Mouse (Mus musculus): ENCODE data around the gene Qsox2. TPM values are rescaled to one million over a fixed set of nuclear protein-coding genes. Genes with fewer than 3 reads are reported as not detected.

Qsox2 gene
- polyA plus RNA-seq (2015; fragmentation: Nextera tagmentation; extraction: Ambion mirVana), result 5.1 and 5.2 TPM in 2 replicates

GRCm38 (mm10) chr2:26237290-26237782 lies at the start of gene Qsox2:
TSS of gene Qsox2 (minus strand) at chr2:26237525.
- H3K9ac ChIP-seq, result peak within 1 kb of the TSS; percentile 91
- 0 out of 2 replicates have a peak, but pooled peaks cover 3% of the 10 kb centered on the region for H3K27me3 ChIP-seq
- under 1% methylated on average over 35 of the region's 36 CpGs for WGBS (ENCODE audit: insufficient replicate concordance)
- H3K27ac ChIP-seq (replicated peaks), result peak within 1 kb of the TSS; percentile 83
- peak within 1 kb of the TSS; percentile 92 for H3K4me2 ChIP-seq
- H3K36me3 ChIP-seq (replicated peaks), result no peaks in the 10 kb centered on the region
- peak within 1 kb of the TSS; percentile 90 for H3K4me3 ChIP-seq (replicated peaks)
- no peaks in the 10 kb centered on the region for H3K9me3 ChIP-seq (replicated peaks)
- peaks cover 44% of the 10 kb centered on the region for H3K4me1 ChIP-seq (replicated peaks)
- peak; percentile 87 for ATAC-seq (ENCODE audit: insufficient read depth)

GRCm38 (mm10) chr2:26286391-26286790 lies 49.1 kb upstream of the Qsox2 start:
- ATAC-seq (ENCODE audit: insufficient read depth), result no peak
- Histone ChIP-seq H3K4me1 (replicated peaks) (no peaks in the 10 kb centered on the region), H3K4me3 (replicated peaks) (no peak overlapping the region), H3K27me3 (no peaks in the 10 kb centered on the region), H3K27ac (replicated peaks) (no peak overlapping the region), H3K36me3 (replicated peaks) (no peaks in the 10 kb centered on the region), H3K4me2 (no peak overlapping the region), H3K9ac (no peak overlapping the region), H3K9me3 (replicated peaks) (no peaks in the 10 kb centered on the region)
- WGBS (ENCODE audit: insufficient replicate concordance), result 61% methylated on average over 7 of the region's 7 CpGs

GRCm38 (mm10) chr2:26285804-26286203 lies 48.5 kb upstream of the Qsox2 start:
- Histone ChIP-seq H3K4me1 (replicated peaks) (no peaks in the 10 kb centered on the region), H3K4me2 (no peak overlapping the region), H3K27me3 (no peaks in the 10 kb centered on the region), H3K36me3 (replicated peaks) (no peaks in the 10 kb centered on the region), H3K4me3 (replicated peaks) (no peak overlapping the region), H3K9ac (no peak overlapping the region), H3K27ac (replicated peaks) (no peak overlapping the region), H3K9me3 (replicated peaks) (no peaks in the 10 kb centered on the region)
- ATAC-seq (ENCODE audit: insufficient read depth), result no peak
- 58% methylated on average over 7 of the region's 7 CpGs for WGBS (ENCODE audit: insufficient replicate concordance)

- WGBS (ENCODE audit: insufficient replicate concordance), result 67% methylated on average over 11 of the region's 11 CpGs
- Histone ChIP-seq H3K4me3 (replicated peaks) (no peak overlapping the region), H3K9me3 (replicated peaks) (no peaks in the 10 kb centered on the region), H3K27me3 (no peaks in the 10 kb centered on the region), H3K4me1 (replicated peaks) (no peaks in the 10 kb centered on the region), H3K9ac (no peak overlapping the region), H3K27ac (replicated peaks) (no peak overlapping the region), H3K36me3 (replicated peaks) (no peaks in the 10 kb centered on the region), H3K4me2 (no peak overlapping the region)
- no peak for ATAC-seq (ENCODE audit: insufficient read depth)
Observed at GRCm38 (mm10) chr2:26280594-26280993, 43.3 kb upstream of the Qsox2 start.

- no peak overlapping the region for H3K9ac ChIP-seq
- no peaks in the 10 kb centered on the region for H3K4me1 ChIP-seq (replicated peaks)
- H3K9me3 ChIP-seq (replicated peaks), result no peaks in the 10 kb centered on the region
- no peaks in the 10 kb centered on the region for H3K36me3 ChIP-seq (replicated peaks)
- no peak overlapping the region for H3K4me2 ChIP-seq
- no peaks in the 10 kb centered on the region for H3K27me3 ChIP-seq
- 57% methylated on average over 3 of the region's 3 CpGs for WGBS (ENCODE audit: insufficient replicate concordance)
- no peak overlapping the region for H3K4me3 ChIP-seq (replicated peaks)
- no peak for ATAC-seq (ENCODE audit: insufficient read depth)
- no peak overlapping the region for H3K27ac ChIP-seq (replicated peaks)
Observed at GRCm38 (mm10) chr2:26279712-26280111, 42.4 kb upstream of the Qsox2 start.

- H3K36me3 ChIP-seq (replicated peaks), result no peaks in the 10 kb centered on the region
- no peak overlapping the region for H3K4me3 ChIP-seq (replicated peaks)
- H3K27ac ChIP-seq (replicated peaks), result no peak overlapping the region
- no peak overlapping the region for H3K9ac ChIP-seq
- no peaks in the 10 kb centered on the region for H3K27me3 ChIP-seq
- no peaks in the 10 kb centered on the region for H3K4me1 ChIP-seq (replicated peaks)
- ATAC-seq (ENCODE audit: insufficient read depth), result no peak
- 12% methylated on average over 7 of the region's 7 CpGs for WGBS (ENCODE audit: insufficient replicate concordance)
- no peak overlapping the region for H3K4me2 ChIP-seq
- no peaks in the 10 kb centered on the region for H3K9me3 ChIP-seq (replicated peaks)
Observed at GRCm38 (mm10) chr2:26273611-26274010, 36.3 kb upstream of the Qsox2 start.

GRCm38 (mm10) chr2:26268216-26268615 lies 30.9 kb upstream of the Qsox2 start:
- Histone ChIP-seq H3K9me3 (replicated peaks) (no peaks in the 10 kb centered on the region), H3K36me3 (replicated peaks) (no peaks in the 10 kb centered on the region), H3K9ac (no peak overlapping the region), H3K27me3 (no peaks in the 10 kb centered on the region), H3K27ac (replicated peaks) (no peak overlapping the region), H3K4me2 (no peak overlapping the region), H3K4me3 (replicated peaks) (no peak overlapping the region), H3K4me1 (replicated peaks) (no peaks in the 10 kb centered on the region)
- 50% methylated on average over 3 of the region's 3 CpGs for WGBS (ENCODE audit: insufficient replicate concordance)
- no peak for ATAC-seq (ENCODE audit: insufficient read depth)

GRCm38 (mm10) chr2:26266066-26266742 lies 28.9 kb upstream of the Qsox2 start:
- no peak for ATAC-seq (ENCODE audit: insufficient read depth)
- H3K27ac ChIP-seq (replicated peaks), result no peak overlapping the region
- no peak overlapping the region for H3K9ac ChIP-seq
- no peak overlapping the region for H3K4me3 ChIP-seq (replicated peaks)
- H3K4me1 ChIP-seq (replicated peaks), result no peaks in the 10 kb centered on the region
- H3K36me3 ChIP-seq (replicated peaks), result no peaks in the 10 kb centered on the region
- H3K9me3 ChIP-seq (replicated peaks), result no peaks in the 10 kb centered on the region
- H3K4me2 ChIP-seq, result no peak overlapping the region
- H3K27me3 ChIP-seq, result no peaks in the 10 kb centered on the region
- WGBS (ENCODE audit: insufficient replicate concordance), result 54% methylated on average over 10 of the region's 10 CpGs

GRCm38 (mm10) chr2:26265095-26265494 lies 27.8 kb upstream of the Qsox2 start:
- Histone ChIP-seq H3K27me3 (no peaks in the 10 kb centered on the region), H3K27ac (replicated peaks) (no peak overlapping the region), H3K4me1 (replicated peaks) (no peaks in the 10 kb centered on the region), H3K36me3 (replicated peaks) (no peaks in the 10 kb centered on the region), H3K9me3 (replicated peaks) (no peaks in the 10 kb centered on the region), H3K4me3 (replicated peaks) (no peak overlapping the region), H3K4me2 (no peak overlapping the region), H3K9ac (no peak overlapping the region)
- no peak for ATAC-seq (ENCODE audit: insufficient read depth)
- 48% methylated on average over 2 of the region's 2 CpGs for WGBS (ENCODE audit: insufficient replicate concordance)

- ATAC-seq (ENCODE audit: insufficient read depth), result no peak
- Histone ChIP-seq H3K27ac (replicated peaks) (no peak overlapping the region), H3K36me3 (replicated peaks) (no peaks in the 10 kb centered on the region), H3K4me3 (replicated peaks) (no peak overlapping the region), H3K9me3 (replicated peaks) (no peaks in the 10 kb centered on the region), H3K4me1 (replicated peaks) (no peaks in the 10 kb centered on the region), H3K9ac (no peak overlapping the region), H3K27me3 (no peaks in the 10 kb centered on the region), H3K4me2 (no peak overlapping the region)
- 44% methylated on average over 4 of the region's 4 CpGs for WGBS (ENCODE audit: insufficient replicate concordance)
Observed at GRCm38 (mm10) chr2:26264646-26265045, 27.3 kb upstream of the Qsox2 start.

- WGBS (ENCODE audit: insufficient replicate concordance), result 63% methylated on average over 16 of the region's 16 CpGs
Observed at GRCm38 (mm10) chr2:26257315-26258096, 20.2 kb upstream of the Qsox2 start.

More at GRCm38 (mm10) chr2:26257315-26258096, 20.2 kb upstream of the Qsox2 start:
- H3K27me3 ChIP-seq, result peaks cover 12% of the 10 kb centered on the region
- H3K4me3 ChIP-seq (replicated peaks), result no peak overlapping the region
- H3K9ac ChIP-seq, result no peak overlapping the region
- no peak overlapping the region for H3K27ac ChIP-seq (replicated peaks)
- no peaks in the 10 kb centered on the region for H3K4me1 ChIP-seq (replicated peaks)
- H3K4me2 ChIP-seq, result no peak overlapping the region
- H3K36me3 ChIP-seq (replicated peaks), result no peaks in the 10 kb centered on the region
- H3K9me3 ChIP-seq (replicated peaks), result no peaks in the 10 kb centered on the region
- ATAC-seq (ENCODE audit: insufficient read depth), result no peak

All from liver, embryonic 15.5 days (tissue).